ENCODE assay signal across 13 mouse cellular contexts in the genomic region with DNA sequence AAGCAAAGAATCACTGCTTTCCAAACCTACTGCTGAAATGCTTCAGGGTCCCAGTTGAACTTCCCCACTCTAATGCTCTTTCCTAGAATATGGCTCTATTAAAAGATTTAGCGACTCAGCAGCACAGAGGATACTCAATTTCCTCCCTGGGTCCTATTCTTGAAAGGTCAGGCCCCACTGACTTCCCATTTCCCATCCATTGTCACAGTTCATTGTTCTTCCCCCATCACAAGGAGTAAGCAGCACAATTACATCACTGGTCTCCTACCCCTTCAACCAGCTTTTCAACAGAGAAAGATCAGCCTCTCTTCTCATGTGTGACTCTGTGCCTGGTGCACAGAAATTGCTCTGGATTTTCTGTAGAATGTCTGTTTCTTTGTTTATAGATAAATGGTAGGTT.
DNase-seq lines count a peak whose midpoint lies in the region; ATAC-seq and TF ChIP-seq lines count a peak whose summit lies in the region.
"Had no signal": no experiment of that assay in that cellular context is flagged by ENCODE, and none has a peak within 500 bp of the region (broad histone marks: within the 10 kb centered on the region; RNA-seq: fewer than 3 reads in every experiment).

No protein-coding gene starts in this region.

- H3K27ac ChIP-seq in lung, embryonic 14.5 days (ENCODE audit: low read depth), result no peak overlapping the region
- H3K27ac ChIP-seq in liver, embryonic 11.5 days (ENCODE audit: low read depth, low read length), result 0 out of 2 replicates have a peak overlapping the region, but pooled peaks have one; percentile 16
- H3K27ac ChIP-seq: hindbrain, embryonic 14.5 days had no signal

- H3K36me3 ChIP-seq in lung, embryonic 14.5 days (ENCODE audit: insufficient read depth), result no peaks in the 10 kb centered on the region
- no peaks in the 10 kb centered on the region for H3K36me3 ChIP-seq in liver, embryonic 11.5 days (ENCODE audit: control insufficient read depth, insufficient read depth, low read length)
- H3K36me3 ChIP-seq: heart, embryonic 12.5 days had no signal

- TF ChIP-seq CTCF in lung, embryonic 14.5 days (IDR thresholded peaks at IDR 0.05; ENCODE audit: low read depth), result no peak

- no peaks in the 10 kb centered on the region for H3K9me3 ChIP-seq in lung, embryonic 14.5 days (ENCODE audit: low read depth, low read length)
- H3K9me3 ChIP-seq in liver, embryonic 11.5 days (ENCODE audit: control insufficient read depth, low read length), result no peaks in the 10 kb centered on the region
- H3K9me3 ChIP-seq: heart, embryonic 12.5 days had no signal

- H3K27me3 ChIP-seq in lung, embryonic 14.5 days (ENCODE audit: insufficient read depth, low read length), result no peaks in the 10 kb centered on the region
- H3K27me3 ChIP-seq in liver, embryonic 11.5 days (replicated peaks; ENCODE audit: control insufficient read depth, insufficient read depth, low read length), result no peaks in the 10 kb centered on the region
- H3K27me3 ChIP-seq: heart, embryonic 12.5 days had no signal

- H3K4me1 ChIP-seq in lung, embryonic 14.5 days (ENCODE audit: insufficient read depth), result no peaks in the 10 kb centered on the region
- H3K4me1 ChIP-seq in liver, embryonic 11.5 days (replicated peaks; ENCODE audit: control insufficient read depth, insufficient read depth, low read length), result no peaks in the 10 kb centered on the region; the same call in 1 of the 2 replicates
- H3K4me1 ChIP-seq: heart, embryonic 12.5 days had no signal

- peak; percentile 6 for DNase-seq in heart, adult 8-10 months (ENCODE audit: low spot score)
- no peak for DNase-seq in heart, postnatal 4 days
- peak; percentile 33 for DNase-seq in lung, embryonic 14.5 days
- DNase-seq in lung, postnatal 4 days, result no peak
- DNase-seq in liver, embryonic 11.5 days (ENCODE audit: low spot score), result no peak
- DNase-seq in cerebellum, adult 11 months, result no peak
- no peak for DNase-seq in right cerebral cortex, postnatal 14 days
- DNase-seq: cerebellum, adult 2 months; kidney, postnatal 36 days; thymus, postnatal 25 days had no signal

- no peak overlapping the region for H3K4me3 ChIP-seq in lung, embryonic 14.5 days (ENCODE audit: low read depth, low read length)
- no peak overlapping the region for H3K4me3 ChIP-seq in liver, embryonic 11.5 days (ENCODE audit: low read depth, low read length)
- H3K4me3 ChIP-seq: heart, embryonic 12.5 days had no signal

- H3K4me2 ChIP-seq in lung, embryonic 14.5 days, result no peak overlapping the region
- no peak overlapping the region for H3K4me2 ChIP-seq in liver, embryonic 11.5 days
- H3K4me2 ChIP-seq: heart, embryonic 12.5 days; hindbrain, embryonic 14.5 days had no signal

- no peak overlapping the region for H3K9ac ChIP-seq in lung, embryonic 14.5 days
- H3K9ac ChIP-seq in liver, embryonic 11.5 days (ENCODE audit: low read depth, low read length), result no peak overlapping the region
- H3K9ac ChIP-seq: heart, embryonic 12.5 days; hindbrain, embryonic 14.5 days had no signal

- ATAC-seq in lung, embryonic 14.5 days (ENCODE audit: insufficient read depth), result no peak
- ATAC-seq in liver, embryonic 11.5 days (replicated peaks; ENCODE audit: low FRiP score), result no peak
- peak; percentile 70 for ATAC-seq in megakaryocyte-erythroid progenitor cell, adult 5-6 weeks (replicated peaks; ENCODE audit: low FRiP score, low TSS enrichment, poor library complexity, severe bottlenecking)

- WGBS in lung, embryonic 14.5 days, result 65% methylated on average over 1 of the region's 1 CpGs
- WGBS in liver, embryonic 11.5 days, result 32% methylated on average over 1 of the region's 1 CpGs

Comparison
In these comparisons a context has a peak if more than half of its experiments do, and no peak if none do; other contexts are left out.
1. DNase-seq: peak in heart, adult 8-10 months (single experiment) and lung, embryonic 14.5 days (single experiment); none in heart, postnatal 4 days (single experiment), lung, postnatal 4 days (0 of 2), liver, embryonic 11.5 days (single experiment), cerebellum, adult 11 months (single experiment) and right cerebral cortex, postnatal 14 days (single experiment).